Mouse (Mus musculus) retina, postnatal 7 days (tissue): ENCODE measurements around the gene Nanos2.
A peak's percentile ranks its signal among the peaks of the same experiment; 100 is the strongest.

Experiments used
- DNase-seq: peaks from one replicate; pipeline ENCODE4 v3.0.0-alpha.2; 2012; ENCODE audit warnings: low read depth, low spot score

The Nanos2 gene

DNA sequence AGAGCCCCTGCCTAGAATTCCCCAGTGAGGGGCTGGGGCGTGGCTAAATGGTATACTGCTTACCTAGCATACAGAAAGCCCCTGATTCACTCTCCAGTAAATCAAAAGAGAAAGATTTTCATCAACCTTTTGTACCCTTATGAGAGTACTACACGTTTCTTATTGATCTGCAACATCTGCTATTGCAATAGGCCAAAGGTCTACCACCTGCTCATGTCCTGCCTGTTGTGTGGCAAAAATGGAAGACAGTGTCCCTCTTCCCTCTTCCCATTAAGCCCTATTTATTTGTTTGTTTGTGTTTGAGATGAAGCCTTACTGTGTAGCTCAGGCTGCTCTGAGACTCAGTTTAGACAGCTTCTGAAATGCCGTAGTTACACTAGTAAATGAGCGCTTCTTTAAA is 28.8 kb downstream of the Nanos2 start:
- no peak for DNase-seq

DNA sequence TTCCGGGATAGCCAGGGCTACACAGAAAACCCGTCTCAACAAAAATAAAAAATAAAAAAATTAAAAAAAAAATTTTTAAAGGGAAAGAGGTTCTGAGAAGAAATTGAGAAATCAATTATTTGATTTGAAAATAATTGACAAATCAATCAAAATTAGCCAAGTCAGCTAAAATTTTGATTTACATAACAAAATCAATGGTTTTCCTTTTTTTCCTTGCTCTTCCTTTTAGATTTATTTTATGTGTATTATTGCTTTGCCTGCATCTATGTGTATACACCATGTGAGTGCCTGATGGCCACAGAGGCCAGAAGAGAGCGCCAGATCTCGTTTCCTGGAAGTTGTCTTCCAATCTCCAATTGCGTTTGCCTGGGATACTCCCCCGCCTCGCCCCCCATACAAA is 30.7 kb downstream of the Nanos2 start:
- no peak for DNase-seq

DNA sequence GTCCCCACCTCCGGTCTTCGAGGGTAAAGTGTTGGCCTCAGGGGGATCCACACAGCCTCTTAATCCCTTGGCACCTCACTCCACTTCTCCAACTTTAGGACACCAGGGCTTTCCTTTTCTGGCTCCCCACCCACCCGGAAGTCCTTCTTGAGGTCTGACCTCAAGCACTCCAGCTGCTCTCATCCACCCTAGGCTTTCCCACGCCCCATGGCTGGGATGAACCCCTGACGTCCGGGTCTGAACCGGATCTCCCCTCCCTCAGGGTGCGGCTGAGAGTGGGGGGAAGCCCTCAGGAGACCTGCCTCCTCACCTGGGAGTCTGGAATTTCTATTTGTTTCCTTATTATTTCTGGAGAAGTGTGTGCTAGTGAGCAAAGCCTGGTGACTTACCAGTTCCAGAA is 33.8 kb downstream of the Nanos2 start:
- no peak for DNase-seq

DNA sequence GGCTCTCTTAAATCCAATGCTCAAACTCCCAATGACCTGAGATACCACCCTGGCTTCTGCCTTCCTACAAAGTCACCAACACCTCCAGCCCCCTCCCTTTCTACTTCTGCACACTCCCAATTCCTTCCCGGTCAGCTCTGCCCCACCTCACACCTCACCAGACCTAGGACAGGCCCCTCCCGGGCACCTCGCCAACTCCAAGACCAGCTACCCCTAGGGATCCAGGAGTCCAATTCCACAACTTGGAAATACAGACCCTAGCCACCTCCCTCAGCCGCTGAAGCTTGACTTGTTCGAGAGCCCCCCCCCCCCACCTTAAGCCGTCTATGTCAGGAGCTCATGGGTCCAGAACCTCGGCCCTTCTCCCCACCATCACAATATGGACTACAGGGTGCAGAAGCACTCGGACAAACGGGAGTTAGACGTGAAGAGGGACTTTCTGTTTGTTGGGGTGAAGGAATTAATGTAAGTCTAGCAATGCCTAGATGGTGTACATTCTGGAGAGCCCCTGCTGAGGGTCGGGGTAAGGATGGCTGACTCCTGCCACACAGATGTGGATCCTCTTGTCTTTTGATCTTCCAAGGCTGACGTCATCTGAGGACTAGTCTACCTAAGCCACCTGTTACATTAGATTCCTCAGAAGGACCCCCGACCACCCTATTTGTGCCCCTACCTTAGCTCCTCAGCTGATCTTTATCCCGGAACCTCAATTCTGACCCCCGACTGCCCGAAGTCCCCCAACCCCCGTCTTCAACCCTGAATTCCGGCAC is 35.2 kb downstream of the Nanos2 start:
- DNase-seq = no peak

DNA sequence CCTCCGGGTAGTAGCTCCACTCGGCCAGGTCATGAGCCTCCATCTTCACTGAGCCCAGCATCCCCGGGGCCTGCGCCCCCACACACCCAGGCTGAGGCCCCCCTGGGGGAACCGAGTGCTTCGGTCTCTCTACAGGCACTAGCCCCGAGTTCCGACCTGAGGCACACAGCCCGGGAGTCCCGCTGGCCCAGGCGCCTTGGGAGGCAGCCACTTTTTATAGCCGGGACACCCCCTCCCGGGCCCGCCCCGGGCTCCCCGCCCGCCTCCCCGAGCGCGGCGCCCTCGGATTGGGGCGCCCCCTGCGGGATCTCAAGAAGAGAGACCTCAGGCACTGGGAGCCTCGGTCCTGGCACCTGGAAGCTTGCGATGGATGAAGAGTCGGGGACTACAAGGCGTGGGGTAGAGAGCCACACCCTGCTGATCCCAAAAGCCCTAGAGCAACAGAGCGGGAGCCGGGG is 36.2 kb downstream of the Nanos2 start, which contains the start of gene Foxa3:
Foxa3 (minus strand) TSS at position 182 of the 458 bp plus-strand sequence.
- no peak for DNase-seq

DNA sequence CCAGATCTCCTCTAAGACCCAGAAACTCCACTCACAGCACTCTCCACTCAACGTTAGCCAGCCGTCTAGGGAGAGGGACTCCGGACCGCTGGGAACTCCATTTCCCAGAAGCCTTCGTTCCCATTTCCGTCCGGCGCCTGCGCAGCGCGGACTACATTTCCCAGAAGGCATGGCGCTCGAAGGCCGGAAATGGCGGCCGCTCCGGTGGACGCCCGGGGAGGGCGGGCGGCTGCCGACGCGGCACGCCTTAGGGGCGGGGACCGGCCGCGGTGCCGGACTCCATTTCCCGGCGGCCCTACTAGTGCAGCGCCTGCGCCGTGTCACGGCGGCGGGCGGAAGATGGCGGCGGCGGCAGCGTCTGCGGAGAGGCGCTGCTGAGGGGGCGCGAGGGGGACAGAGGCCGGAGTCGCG is 36.9 kb downstream of the Nanos2 start, which contains the start of gene Sympk:
Sympk (plus strand) TSS at position 282 of the 411 bp plus-strand sequence.
- peak; percentile 94 for DNase-seq

DNA sequence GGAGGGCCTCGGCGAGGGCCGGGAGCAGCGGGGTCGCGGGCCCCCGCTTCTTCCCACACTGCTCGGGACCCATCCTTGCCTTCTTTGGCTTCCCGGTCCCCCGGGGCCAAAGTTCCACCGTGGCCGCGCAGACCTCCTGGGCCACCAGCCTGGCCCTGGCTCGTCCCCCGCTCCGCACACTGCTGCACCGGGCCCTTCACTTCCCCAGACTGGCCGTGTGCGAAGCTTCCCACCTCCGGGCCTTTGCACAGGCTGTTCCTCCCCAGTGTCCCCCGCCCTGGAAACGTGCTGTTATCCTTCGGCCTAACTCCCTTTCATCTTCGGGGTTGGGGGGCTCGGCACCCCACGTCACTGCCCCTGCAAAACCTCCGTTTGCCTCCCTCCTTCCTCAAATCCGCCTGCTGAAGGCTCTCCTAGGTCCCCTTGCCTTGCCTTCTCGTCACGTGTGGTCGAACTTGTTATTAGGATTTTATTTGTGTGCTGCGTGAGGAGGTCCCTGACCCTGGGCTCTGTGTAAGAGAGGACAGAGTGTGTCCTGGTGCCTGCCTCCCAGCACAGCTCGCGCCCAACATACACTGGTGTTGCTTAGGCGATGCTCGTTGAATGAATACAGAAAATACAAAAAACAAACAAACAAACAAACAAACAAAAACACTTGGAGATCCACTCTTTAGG is 37.5 kb downstream of the Nanos2 start:
- no peak for DNase-seq

DNA sequence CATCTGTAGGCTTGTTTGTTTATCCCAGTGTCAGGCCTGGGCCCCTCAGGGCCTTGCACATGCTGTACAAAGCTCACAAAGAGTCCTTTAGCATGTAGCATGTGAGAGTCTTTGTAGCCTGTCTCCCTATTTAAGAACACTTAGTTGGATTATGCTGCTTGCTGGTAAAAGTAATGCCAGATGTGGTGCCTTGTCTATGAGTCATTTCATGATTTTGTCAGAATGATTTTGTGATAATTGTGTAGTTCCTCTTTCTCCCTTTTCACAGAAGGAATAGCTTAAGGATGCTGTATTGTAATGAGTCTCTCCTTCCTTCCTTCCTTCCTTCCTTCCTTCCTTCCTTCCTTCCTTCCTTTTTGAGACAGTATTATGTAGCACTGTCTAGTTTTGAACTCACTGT is 40.9 kb downstream of the Nanos2 start:
- no peak for DNase-seq

DNA sequence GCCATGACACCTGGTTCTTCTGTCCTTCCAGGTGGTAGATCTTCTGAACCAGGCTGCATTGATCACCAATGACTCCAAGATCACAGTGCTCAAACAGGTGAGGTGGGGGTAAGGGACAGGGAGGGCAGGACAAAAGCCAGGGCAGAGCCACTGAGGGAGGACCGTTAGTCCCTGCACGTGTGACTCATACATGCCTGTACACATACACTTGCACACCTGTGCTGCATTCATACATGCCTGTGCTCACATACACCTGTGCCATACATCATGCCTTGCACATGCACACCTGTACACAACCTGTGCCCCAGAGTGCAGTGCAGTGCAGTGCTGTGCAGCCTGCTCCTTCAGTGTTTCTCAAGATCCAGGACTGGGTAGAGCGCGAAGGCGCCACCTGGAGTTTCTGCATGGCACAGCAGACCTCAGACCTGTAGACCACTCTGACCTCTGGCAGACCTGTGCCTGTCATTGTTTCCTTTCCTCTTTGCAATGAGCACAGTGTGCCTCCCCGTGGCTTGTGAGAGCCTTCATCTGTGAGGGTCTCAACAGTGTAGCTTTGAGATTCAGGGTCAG is 42.0 kb downstream of the Nanos2 start:
- DNase-seq = peak; percentile 43

DNA sequence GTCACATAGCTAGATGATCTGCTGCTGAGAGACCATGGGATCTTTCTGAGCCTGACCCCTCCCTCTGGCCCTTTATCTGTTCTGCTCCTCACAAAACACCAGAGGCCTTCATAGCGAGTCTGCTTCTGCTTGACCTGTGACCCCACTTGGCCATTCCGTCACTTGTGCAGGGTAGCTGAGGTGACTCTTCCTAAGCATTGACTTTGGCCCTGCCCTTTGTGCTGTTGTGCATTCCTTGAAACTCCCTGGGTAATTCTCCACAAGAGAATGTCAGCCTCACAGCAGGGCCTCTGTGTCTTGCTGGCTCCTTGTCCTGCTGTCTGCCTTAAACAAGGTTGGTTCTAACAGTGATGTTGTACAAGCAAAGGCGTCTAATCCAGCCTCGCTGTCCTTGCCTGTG is 44.4 kb downstream of the Nanos2 start:
- no peak for DNase-seq
